Mouse (Mus musculus) limb, embryonic 15.5 days (tissue): ENCODE data around the gene Slc7a7. TPM values are rescaled to one million over a fixed set of nuclear protein-coding genes. Genes with fewer than 3 reads are reported as not detected.
"Not testable (repeated sequence)": the region's sequence is repeated elsewhere in the genome, so short reads cannot be mapped to it uniquely, and the experiment has no call there.

Source experiments
- ATAC-seq: fragments of 200-750 bp; cut with Nextera tagmentation; 2 replicates; pipeline ENCODE4 v1.8.0; 2017; ENCODE audit warnings: low read depth, moderate TSS enrichment; ENCODE audit not compliant: insufficient number of reproducible peaks, low FRiP score, low TSS enrichment
- H3K27ac ChIP-seq: fragments of 300-500 bp; sonication (generic); 2 replicates; pipeline ENCODE4 v1.5.1; 2015; ENCODE audit warnings: moderate library complexity, mild to moderate bottlenecking, inconsistent platforms
- H3K27me3 ChIP-seq: fragments of 300-500 bp; sonication (generic); 2 replicates; pipeline ENCODE4 v1.6.1; 2015; ENCODE audit warnings: inconsistent platforms
- H3K36me3 ChIP-seq: fragments of 300-500 bp; sonication (generic); 2 replicates; pipeline ENCODE4 v1.6.1; 2015; ENCODE audit warnings: inconsistent platforms
- H3K4me1 ChIP-seq: fragments of 300-500 bp; sonication (generic); 2 replicates; pipeline ENCODE4 v1.6.1; 2015; ENCODE audit warnings: inconsistent platforms
- H3K4me2 ChIP-seq: fragments of 300-500 bp; sonication (generic); 2 replicates; pipeline ENCODE4 v1.6.1; 2015; ENCODE audit warnings: mild to moderate bottlenecking, inconsistent platforms
- H3K4me3 ChIP-seq: fragments of 300-500 bp; sonication (generic); 2 replicates; pipeline ENCODE4 v1.5.1; 2015; ENCODE audit warnings: mild to moderate bottlenecking, inconsistent platforms
- H3K9ac ChIP-seq: fragments of 300-500 bp; sonication (generic); 2 replicates; pipeline ENCODE4 v1.6.1; 2015; ENCODE audit warnings: inconsistent platforms
- H3K9me3 ChIP-seq: fragments of 300-500 bp; sonication (generic); 2 replicates; pipeline ENCODE4 v1.6.1; 2016; ENCODE audit warnings: inconsistent platforms
- WGBS: fragments of 180-500 bp; shearing (Covaris S2); methylation state at CpG from one replicate; pipeline ENCODE4 v1.1.7; 2015; 5-methylcytosine and 5-hydroxymethylcytosine counted together
- polyA plus RNA-seq: library from polyadenylated mRNA; unstranded; fragments of >200 nt; fragmentation: Nextera tagmentation; extraction: Ambion mirVana; gene quantifications from 2 replicates; pipeline ENCODE4 v1.2.1, GENCODE M21; 2015

Slc7a7 gene
- polyA plus RNA-seq, 1 experiment from 2014 or later: 5.8 TPM

DNA sequence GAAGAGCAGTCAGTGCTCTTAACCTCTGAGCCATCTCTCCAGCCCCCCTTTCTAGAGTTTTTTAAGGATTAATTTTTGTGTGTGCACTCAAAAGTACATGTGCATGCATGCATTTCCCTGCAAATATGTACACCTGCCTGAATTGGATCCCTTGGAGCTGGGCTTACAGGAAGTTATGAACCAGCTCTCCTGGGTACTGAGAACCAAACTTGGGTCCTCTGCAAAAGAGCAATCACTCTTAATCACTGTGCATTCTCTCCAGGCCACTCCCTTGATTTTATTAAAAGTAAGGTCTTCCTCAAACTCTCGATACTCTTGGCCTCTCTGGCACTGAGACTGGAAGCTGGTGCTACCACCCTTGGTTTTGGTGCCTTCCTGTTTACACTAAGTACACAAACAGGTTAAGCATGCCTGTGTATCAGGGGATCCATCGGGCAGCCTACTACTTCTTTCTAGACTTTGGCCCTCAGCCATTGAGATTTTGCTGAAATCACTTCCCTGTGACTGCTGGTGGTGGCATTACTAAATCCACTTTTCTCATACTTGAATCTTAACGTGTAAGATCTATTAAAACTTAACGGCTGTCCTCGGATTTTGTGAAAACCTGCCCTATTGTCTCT, 52.4 kb downstream of the Slc7a7 start:
- no peak for ATAC-seq
- no peak overlapping the region for H3K9ac ChIP-seq

DNA sequence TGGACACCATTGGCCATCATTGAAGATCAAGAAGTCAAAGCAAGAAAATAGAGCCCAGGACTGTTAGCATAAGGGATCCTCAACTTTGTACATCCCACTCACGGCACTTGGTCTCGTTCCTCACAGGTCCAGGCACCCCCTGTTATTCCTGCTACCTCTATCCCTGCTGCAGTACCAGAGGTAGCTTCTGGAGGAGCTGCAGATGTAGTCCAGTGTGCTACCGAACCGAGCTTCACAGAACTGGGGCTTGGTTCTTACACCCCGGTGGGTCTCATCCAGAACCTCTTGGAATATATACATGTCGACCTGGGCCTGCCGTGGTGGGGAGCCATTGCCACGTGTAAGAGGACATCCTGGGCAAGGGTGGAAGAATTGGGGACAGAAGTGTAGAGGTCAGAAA, 54.4 kb downstream of the Slc7a7 start:
- Histone ChIP-seq H3K9me3 (no peaks in the 10 kb centered on the region), H3K27me3 (no peaks in the 10 kb centered on the region), H3K9ac (no peak overlapping the region), H3K4me1 (peaks cover 9% of the 10 kb centered on the region; the same call in 1 of the 2 replicates), H3K4me3 (no peak overlapping the region), H3K4me2 (no peak overlapping the region), H3K27ac (no peak overlapping the region), H3K36me3 (peaks cover 40% of the 10 kb centered on the region)
- ATAC-seq: no peak
- 94% methylated on average over 8 of the region's 8 CpGs for WGBS

More for the DNA sequence above, 52.4 kb downstream of the Slc7a7 start:
- H3K27ac ChIP-seq: no peak overlapping the region
- H3K9me3 ChIP-seq: no peaks in the 10 kb centered on the region
- H3K36me3 ChIP-seq: peaks cover 60% of the 10 kb centered on the region
- H3K4me3 ChIP-seq: no peak overlapping the region
- 86% methylated on average over 5 of the region's 5 CpGs for WGBS
- no peak overlapping the region for H3K4me2 ChIP-seq
- peaks cover 9% of the 10 kb centered on the region; the same call in 1 of the 2 replicates for H3K4me1 ChIP-seq
- no peaks in the 10 kb centered on the region for H3K27me3 ChIP-seq

DNA sequence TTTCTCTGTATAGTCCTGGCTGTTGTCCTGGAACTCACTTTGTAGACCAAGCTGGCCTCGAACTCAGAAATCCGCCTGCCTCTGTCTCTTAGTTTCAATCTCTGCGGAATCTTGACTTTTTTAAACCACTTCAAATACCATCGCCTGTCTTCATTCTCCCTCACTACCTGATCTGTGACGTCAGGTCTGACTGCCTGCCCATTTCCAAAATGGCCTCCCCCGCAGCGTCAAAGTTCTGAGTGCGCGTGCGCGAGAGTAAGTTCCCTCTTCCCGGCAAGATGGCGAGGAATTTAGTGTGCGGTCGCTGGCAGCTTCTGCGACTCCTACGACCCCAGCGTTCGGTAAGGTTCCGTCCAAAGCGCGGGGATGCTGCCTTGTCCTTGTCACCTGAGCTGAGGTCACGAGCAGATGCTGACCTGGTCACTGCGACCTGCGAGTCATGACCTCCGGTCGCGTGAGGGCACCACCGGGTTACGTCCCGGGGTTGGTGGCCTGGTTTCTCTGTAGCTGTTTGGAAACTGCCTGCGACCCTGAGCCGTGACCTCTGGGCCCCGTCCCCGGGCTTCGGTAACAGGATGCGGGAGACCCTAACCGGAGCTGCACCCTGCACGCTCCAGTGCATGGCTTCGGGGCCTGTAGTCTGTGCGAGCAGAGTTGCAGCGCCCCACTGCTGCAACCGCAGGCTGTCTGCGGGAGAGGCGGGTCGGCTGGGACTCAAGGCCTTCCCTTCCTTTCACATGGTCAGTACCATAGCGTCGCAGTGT, 56.8 kb downstream of the Slc7a7 start, which contains the start of gene Oxa1l:
TSS of gene Oxa1l (plus strand) at position 258 of the 764 bp plus-strand sequence.
- H3K9me3 ChIP-seq: no peaks in the 10 kb centered on the region
- peak within 1 kb of the TSS; percentile 56 for H3K4me2 ChIP-seq
- H3K27ac ChIP-seq: peak within 1 kb of the TSS; percentile 83
- H3K9ac ChIP-seq: peak within 1 kb of the TSS; percentile 71
- no peaks in the 10 kb centered on the region for H3K27me3 ChIP-seq
- ATAC-seq: peak; percentile 83; the same call in 1 of the 2 replicates
- H3K4me1 ChIP-seq: peaks cover 9% of the 10 kb centered on the region; the same call in 1 of the 2 replicates
- H3K36me3 ChIP-seq: peaks cover 21% of the 10 kb centered on the region
- H3K4me3 ChIP-seq: peak within 1 kb of the TSS; percentile 92
- under 1% methylated on average over 48 of the region's 48 CpGs for WGBS

DNA sequence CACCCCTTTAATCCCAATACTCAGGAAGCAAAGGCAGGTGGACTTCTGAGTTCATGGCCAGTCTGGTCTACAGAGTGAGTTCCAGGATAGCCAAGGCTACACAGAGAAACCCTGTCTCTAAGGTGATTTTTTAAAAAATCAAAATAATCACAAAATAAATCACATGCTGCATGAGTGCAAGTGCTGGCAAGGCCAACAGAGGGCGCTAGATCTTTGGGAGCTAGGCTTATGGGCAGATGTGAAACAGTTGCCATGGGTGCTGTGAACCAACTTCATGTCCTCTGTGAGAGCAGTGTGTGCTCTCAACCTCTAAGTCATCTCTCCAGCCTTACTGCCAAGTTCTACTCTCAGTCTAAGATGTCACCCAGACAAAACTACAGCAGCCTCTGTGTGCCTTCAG, 63.2 kb downstream of the Slc7a7 start:
- no peak overlapping the region for H3K9ac ChIP-seq
- no peaks in the 10 kb centered on the region for H3K9me3 ChIP-seq
- H3K27me3 ChIP-seq: no peaks in the 10 kb centered on the region
- no peak overlapping the region for H3K4me3 ChIP-seq
- H3K27ac ChIP-seq: no peak overlapping the region
- H3K36me3 ChIP-seq: no peaks in the 10 kb centered on the region
- ATAC-seq: no peak
- H3K4me1 ChIP-seq: no peaks in the 10 kb centered on the region
- WGBS: 39% methylated on average over 1 of the region's 1 CpGs
- no peak overlapping the region for H3K4me2 ChIP-seq

DNA sequence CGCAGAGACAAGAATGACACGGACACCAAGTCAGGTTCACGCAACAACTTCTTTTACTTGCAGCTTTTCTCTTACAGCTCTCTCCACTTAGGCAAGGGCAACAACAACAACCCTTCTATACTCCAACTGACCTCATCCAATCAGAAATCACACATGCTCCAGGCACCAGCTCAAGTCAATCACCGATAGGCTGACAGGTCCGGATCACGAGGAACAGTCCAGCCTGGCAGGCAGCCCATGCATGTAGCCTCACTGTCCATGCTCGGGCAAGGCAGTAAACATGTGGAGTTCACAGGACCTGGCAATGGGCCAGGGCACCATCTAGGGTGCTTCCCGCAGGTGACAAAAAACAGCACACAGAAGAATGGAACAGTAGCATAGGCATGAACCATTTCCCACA, 65.3 kb downstream of the Slc7a7 start:
- Histone ChIP-seq H3K36me3 (no peaks in the 10 kb centered on the region), H3K9me3 (no peaks in the 10 kb centered on the region), H3K9ac (no peak overlapping the region), H3K4me2 (no peak overlapping the region), H3K27ac (no peak overlapping the region), H3K27me3 (no peaks in the 10 kb centered on the region), H3K4me1 (no peaks in the 10 kb centered on the region), H3K4me3 (no peak overlapping the region)
- ATAC-seq: no peak
- 76% methylated on average over 8 of the region's 8 CpGs for WGBS

DNA sequence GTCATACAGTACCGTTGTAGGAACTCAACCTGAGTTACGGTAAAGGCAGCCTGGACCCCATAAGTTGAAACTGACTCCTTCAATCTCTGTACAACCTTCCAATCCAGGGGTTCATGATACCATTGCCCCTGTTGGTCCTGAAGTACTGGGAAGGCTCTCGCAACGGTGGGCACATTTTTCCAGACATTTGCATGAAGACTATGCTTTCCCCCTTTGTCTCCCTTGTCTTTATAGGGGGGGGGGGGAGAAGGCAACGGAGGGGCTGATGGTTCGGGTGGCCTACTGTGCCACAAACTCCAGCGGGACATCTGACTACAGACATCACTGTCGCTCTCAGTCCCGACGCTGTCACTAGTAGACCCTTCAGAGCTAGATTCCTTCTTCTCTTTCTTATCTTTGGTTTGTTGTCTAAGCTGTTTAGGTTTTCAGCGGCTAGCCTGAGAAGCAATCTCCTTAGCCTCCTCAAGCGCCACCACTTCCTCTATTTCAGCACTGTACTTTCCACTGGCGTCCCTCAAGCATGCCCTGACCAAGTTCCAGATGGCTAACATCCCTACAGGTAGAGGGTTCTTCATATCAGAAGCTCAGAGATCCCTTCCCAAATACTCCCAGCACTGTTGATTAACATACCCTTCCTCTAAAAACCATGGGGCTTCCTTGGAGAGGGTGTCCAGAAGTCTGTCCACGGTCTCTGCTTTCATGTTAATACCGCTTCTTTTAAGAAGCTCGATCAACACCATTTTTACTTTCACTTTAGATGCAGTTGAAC, 66.6 kb downstream of the Slc7a7 start:
- H3K4me3 ChIP-seq, ATAC-seq, H3K4me2 ChIP-seq, H3K27me3 ChIP-seq, H3K9ac ChIP-seq, H3K4me1 ChIP-seq, H3K36me3 ChIP-seq, H3K27ac ChIP-seq, H3K9me3 ChIP-seq: not testable (repeated sequence)
- 92% methylated on average over 16 of the region's 16 CpGs for WGBS

DNA sequence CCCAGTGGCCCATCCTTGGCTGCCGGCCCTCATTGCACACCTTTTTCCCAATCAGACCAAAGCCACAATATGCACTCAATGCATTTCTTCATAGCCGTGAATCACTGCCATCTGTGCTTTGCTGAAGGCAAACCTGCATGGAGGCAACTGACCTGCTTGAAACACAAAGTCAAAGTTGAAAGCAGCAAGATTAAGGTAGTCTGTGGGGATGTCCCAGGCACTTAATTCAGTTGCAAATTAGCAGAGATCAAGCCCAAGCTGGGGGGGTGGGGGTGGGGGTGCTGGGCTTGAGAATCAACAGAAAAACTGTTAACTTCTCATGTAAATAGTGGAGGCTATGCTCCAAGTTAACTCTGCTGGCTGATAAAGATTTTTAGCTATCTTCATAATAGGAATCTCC, 75.8 kb downstream of the Slc7a7 start:
- WGBS: 31% methylated on average over 2 of the region's 2 CpGs
- not testable (repeated sequence) for H3K9ac ChIP-seq, H3K27ac ChIP-seq, H3K4me3 ChIP-seq, H3K27me3 ChIP-seq, H3K4me2 ChIP-seq, H3K36me3 ChIP-seq, H3K9me3 ChIP-seq, H3K4me1 ChIP-seq, ATAC-seq

DNA sequence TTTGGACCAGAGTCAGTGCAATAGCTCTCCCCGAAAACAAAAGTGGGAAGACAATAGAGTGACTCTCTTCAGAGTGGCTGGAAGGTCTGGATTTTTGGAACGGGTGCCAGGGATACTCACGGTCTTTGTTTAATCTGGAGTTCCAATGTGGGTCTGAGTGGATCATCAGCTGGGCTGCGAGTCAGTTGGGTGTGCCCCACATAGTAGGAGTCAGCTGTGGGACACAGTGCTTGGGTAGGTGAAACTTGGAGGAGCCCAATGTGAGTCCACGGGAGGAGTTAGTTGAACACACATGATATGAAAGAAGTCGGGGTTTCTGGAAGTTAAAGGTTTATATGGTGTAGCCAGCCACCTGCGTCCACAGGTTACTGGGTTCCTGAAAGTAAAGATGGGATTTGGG, 76.7 kb downstream of the Slc7a7 start:
- Histone ChIP-seq H3K4me1 (no peaks in the 10 kb centered on the region), H3K9ac (no peak overlapping the region), H3K9me3 (no peaks in the 10 kb centered on the region), H3K36me3 (no peaks in the 10 kb centered on the region), H3K4me3 (no peak overlapping the region), H3K4me2 (no peak overlapping the region), H3K27ac (no peak overlapping the region), H3K27me3 (no peaks in the 10 kb centered on the region)
- no peak for ATAC-seq
- WGBS: 64% methylated on average over 7 of the region's 7 CpGs

DNA sequence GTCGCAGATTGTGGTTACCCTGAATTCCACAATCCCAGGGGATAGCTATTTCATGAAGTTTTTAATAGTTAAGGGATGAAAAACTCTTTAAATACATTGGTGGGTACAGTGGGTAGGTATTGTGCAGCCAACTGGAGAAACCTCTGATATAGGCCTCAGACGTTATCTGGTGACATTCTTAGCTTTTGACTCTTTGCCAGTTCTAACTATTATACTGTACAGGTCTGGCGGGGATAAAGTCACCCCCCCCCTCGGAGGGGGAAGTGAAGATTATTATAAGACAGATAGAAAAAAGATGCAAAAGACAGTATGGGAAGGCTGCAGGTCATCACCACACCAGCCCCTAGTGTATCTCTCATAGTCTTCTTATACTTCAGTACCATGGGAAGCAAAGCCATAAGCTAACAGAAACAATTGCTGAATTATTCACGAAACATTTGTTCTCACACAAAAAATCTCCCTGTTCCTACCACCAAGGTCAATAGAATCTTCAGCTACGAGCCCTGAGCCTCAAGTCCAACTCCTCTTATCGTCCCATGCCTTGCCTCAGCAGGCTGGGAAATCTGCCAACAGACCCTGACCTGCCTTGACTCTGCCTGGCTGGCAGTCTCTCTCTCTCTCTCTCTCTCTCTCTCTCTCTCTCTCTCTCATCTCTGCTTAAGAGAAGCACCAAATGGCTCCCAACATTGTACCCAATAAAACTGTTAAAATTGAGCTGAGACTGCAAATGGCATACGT, 84.0 kb downstream of the Slc7a7 start:
- no peak overlapping the region for H3K9ac ChIP-seq
- 63% methylated on average over 8 of the region's 8 CpGs for WGBS
- no peaks in the 10 kb centered on the region for H3K36me3 ChIP-seq
- ATAC-seq: no peak
- H3K4me2 ChIP-seq: no peak overlapping the region
- H3K27me3 ChIP-seq: no peaks in the 10 kb centered on the region
- H3K9me3 ChIP-seq: no peaks in the 10 kb centered on the region
- H3K4me3 ChIP-seq: no peak overlapping the region
- no peaks in the 10 kb centered on the region for H3K4me1 ChIP-seq
- H3K27ac ChIP-seq: no peak overlapping the region

DNA sequence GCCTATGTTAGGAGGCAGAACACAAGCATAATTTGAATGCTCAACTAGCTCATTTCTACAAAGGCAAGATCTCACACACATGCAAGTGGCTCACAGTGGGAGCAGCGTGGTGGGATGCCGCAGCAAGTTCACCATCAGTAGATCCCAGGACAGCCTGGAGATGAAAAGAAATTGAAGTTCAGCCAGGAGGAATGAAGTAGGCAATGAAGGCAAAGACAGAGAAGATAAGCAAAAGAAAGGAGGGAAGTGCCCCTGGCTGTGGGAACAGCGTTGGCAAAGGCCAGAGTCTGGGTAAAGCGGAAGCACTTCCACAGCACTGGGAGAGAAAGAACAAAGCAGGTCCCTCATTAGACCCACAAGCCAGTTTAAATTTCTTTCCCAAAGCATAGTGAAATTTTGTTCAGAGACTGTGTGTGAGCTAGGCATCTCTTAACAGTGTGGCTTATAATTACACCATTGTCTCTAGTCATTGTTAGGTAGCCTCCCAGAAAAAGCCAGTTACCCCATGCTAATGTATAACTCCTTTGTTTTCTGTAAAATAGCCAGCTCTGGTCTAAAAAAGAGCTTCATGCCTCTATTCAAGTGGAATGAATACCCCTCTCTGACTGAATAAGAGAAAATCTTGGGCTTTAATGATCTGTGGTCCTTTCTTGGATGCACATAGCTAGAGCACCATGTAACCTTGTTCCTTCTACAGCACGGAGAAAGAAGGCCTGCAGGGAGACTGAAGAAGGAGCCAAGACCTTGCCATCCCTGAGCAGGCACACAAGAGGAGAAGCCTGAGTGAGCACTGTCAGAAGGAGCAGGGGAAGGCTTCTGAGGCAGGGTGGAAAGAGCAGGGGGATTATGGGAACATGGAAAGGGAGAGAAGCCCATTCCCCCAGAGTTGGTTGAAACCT, 85.2 kb downstream of the Slc7a7 start:
- H3K27ac ChIP-seq: no peak overlapping the region
- H3K4me2 ChIP-seq: no peak overlapping the region
- 85% methylated on average over 5 of the region's 5 CpGs for WGBS
- H3K4me1 ChIP-seq: no peaks in the 10 kb centered on the region
- no peak overlapping the region for H3K4me3 ChIP-seq
- no peaks in the 10 kb centered on the region for H3K36me3 ChIP-seq
- no peaks in the 10 kb centered on the region for H3K27me3 ChIP-seq
- H3K9ac ChIP-seq: no peak overlapping the region
- H3K9me3 ChIP-seq: no peaks in the 10 kb centered on the region
- ATAC-seq: no peak

DNA sequence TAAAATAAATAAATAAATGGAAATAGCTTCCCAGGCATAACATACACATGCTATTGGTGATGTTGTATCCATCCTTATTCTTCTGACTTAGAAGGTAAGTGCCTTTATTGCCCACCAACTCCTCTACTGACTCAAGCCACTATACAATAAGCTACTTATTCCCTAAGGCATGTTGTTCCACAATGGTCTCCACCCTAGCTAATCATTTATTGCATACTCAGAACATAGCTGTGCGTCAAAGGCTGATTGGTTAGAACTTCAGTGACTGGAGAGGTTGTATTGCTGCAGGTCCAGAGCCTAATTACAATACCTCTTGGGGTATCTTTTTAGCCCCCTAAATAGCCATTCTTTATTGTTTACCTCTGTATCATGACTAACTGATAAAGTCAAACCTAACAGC, 86.4 kb downstream of the Slc7a7 start:
- no peak overlapping the region for H3K27ac ChIP-seq
- no peak overlapping the region for H3K4me3 ChIP-seq
- ATAC-seq: no peak
- WGBS: 76% methylated on average over 1 of the region's 1 CpGs
- H3K4me2 ChIP-seq: no peak overlapping the region
- H3K4me1 ChIP-seq: no peaks in the 10 kb centered on the region
- H3K9ac ChIP-seq: no peak overlapping the region
- H3K27me3 ChIP-seq: no peaks in the 10 kb centered on the region
- H3K9me3 ChIP-seq: no peaks in the 10 kb centered on the region
- H3K36me3 ChIP-seq: no peaks in the 10 kb centered on the region
